Mouse (Mus musculus): ENCODE results near the gene Creb3l4. TPM values are rescaled to one million over a fixed set of nuclear protein-coding genes. Genes with fewer than 3 reads are reported as not detected.

Gene Creb3l4
- total RNA-seq, 1 experiment from 2014 or later: 0.85 TPM

DNA sequence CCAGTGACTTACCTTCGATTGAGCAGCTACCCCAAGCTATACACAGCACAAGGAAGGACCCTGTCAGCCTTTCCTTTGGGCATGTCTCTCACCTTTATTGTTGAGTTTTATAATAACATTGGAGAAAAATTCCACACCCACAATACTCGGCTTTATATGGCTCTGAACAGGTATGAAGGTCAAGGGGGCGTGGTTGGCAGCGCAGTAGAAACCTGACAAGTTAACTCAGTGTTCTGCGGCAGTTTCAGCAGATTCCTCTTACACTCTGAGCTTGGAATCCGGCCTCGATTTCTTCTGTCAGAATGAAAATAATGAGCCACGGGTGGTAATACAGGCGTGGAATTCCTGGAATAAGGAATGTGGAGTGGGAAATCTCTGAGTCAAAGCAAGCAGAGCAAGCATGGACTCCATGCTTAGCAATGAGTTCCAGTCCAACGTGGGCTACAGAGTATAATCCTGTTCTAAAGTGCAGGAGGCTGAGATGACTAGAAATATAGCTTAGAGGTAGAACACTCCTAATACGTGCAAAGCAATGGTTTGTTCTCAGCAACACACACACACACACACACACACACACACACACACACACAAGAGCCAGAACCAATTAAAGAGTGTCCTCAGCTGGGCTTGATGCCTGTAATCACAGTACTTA is 52.3 kb downstream of the Creb3l4 start:
- DNase-seq: no peak

Small RNA genes within 50 kb of the gene (microRNA-seq; reads per million reads assigned to microRNA genes)
- gene Mir7012: 0 reads per million in 2 experiments

Other genes with a start within 250 kb of the Creb3l4 start
- 136 and 149 TPM in 2 replicates for gene Hax1, start 244.7 kb downstream of the Creb3l4 start, total RNA-seq (2021)
- gene 4933434E20Rik, start 191.9 kb downstream of the Creb3l4 start, total RNA-seq (2021): 77.0 and 90.3 TPM in 2 replicates
- gene Ubap2l, start 190.9 kb downstream of the Creb3l4 start, total RNA-seq (2021): 158 and 190 TPM in 2 replicates
- gene Tpm3, start 170.9 kb downstream of the Creb3l4 start, total RNA-seq (2021): 178 and 198 TPM in 2 replicates
- 0.55 and 0.71 TPM in 2 replicates for gene Nup210l, start 139.4 kb downstream of the Creb3l4 start, total RNA-seq (2021)
- gene Rps27, start 29.9 kb downstream of the Creb3l4 start, total RNA-seq (2021): 1,629 and 1,829 TPM in 2 replicates
- gene Rab13, start 29.8 kb downstream of the Creb3l4 start, total RNA-seq (2021): 31.0 and 49.5 TPM in 2 replicates
- gene Jtb, start 11.9 kb downstream of the Creb3l4 start, total RNA-seq (2021): 68.6 and 72.3 TPM in 2 replicates
- gene Slc39a1, start 4.7 kb upstream of the Creb3l4 start, total RNA-seq (2021): 132 and 136 TPM in 2 replicates
- 46.7 and 57.8 TPM in 2 replicates for gene Crtc2, start 10.7 kb upstream of the Creb3l4 start, total RNA-seq (2021)
- 9.0 and 10.7 TPM in 2 replicates for gene Dennd4b, start 21.7 kb upstream of the Creb3l4 start, total RNA-seq (2021)
- 76.8 and 78.1 TPM in 2 replicates for gene Gatad2b, start 49.7 kb upstream of the Creb3l4 start, total RNA-seq (2021)
- 130 and 146 TPM in 2 replicates for gene Slc27a3, start 146.4 kb upstream of the Creb3l4 start, total RNA-seq (2021)
- gene Ints3, start 190.1 kb upstream of the Creb3l4 start, total RNA-seq (2021): 91.2 and 92.3 TPM in 2 replicates
- 224 and 269 TPM in 2 replicates for gene Npr1, start 222.4 kb upstream of the Creb3l4 start, total RNA-seq (2021)
- gene Ilf2, start 232.6 kb upstream of the Creb3l4 start, total RNA-seq (2021): 65.6 and 65.7 TPM in 2 replicates
- 67.2 and 74.0 TPM in 2 replicates for gene Snapin, start 247.5 kb upstream of the Creb3l4 start, total RNA-seq (2021)

All from adrenal gland, postnatal 25 days (tissue).